Mouse (Mus musculus) brain, embryonic 14.5 days (tissue): ENCODE results near the gene Olfr33.

ENCODE experiments used
- CTCF ChIP-seq: fragments of 200-500 bp; IDR thresholded peaks from 2 replicates; pipeline ENCODE4 v1.5.1; 2012; ENCODE audit warnings: inconsistent platforms, mild to moderate bottlenecking, moderate library complexity, borderline replicate concordance; ENCODE audit not compliant: insufficient read depth, insufficient read length; ENCODE audit errors: extremely low read depth
- POLR2A ChIP-seq: fragments of 200-500 bp; IDR thresholded peaks from 2 replicates; pipeline ENCODE4 v1.6.1; 2012; ENCODE audit warnings: mild to moderate bottlenecking, inconsistent platforms, borderline replicate concordance; ENCODE audit not compliant: poor library complexity, insufficient read depth, insufficient read length, severe bottlenecking; ENCODE audit errors: extremely low read depth

GRCm38 (mm10) chr7:102664599-102664998, 54.3 kb downstream of the Olfr33 start, which contains the start of gene Olfr556:
- TF ChIP-seq CTCF, result no peak
- TF ChIP-seq POLR2A, result no peak
